Mouse (Mus musculus) left cerebral cortex, adult 2 months (tissue): ENCODE data around the gene Nup133. TPM values are rescaled to one million over a fixed set of nuclear protein-coding genes. Genes with fewer than 3 reads are reported as not detected.
"Not testable (repeated sequence)": the region's sequence is repeated elsewhere in the genome, so short reads cannot be mapped to it uniquely, and the experiment has no call there.

Experiments
- DNase-seq, 2 experiments: peaks; one replicate each; pipeline ENCODE4 v3.0.0; 2021 to 2022; ENCODE audit warnings: low spot score in 2 of 2, mixed read lengths in 1 of 2; ENCODE audit errors: extremely low spot score in 1 of 2
- H3K27ac ChIP-seq: fragments of 200-600 bp; 2 replicates; pipeline ENCODE4 v1.8.1; 2022
- H3K4me3 ChIP-seq: fragments of 200-600 bp; 2 replicates; pipeline ENCODE4 v1.8.1; 2022
- CTCF ChIP-seq: fragments of 200-600 bp; IDR thresholded peaks from 2 replicates; pipeline ENCODE4 v1.8.1; 2022; ENCODE audit warnings: antibody characterized with exemption, mild to moderate bottlenecking, moderate library complexity
- intact Hi-C: fragments of 180-260 bp; cut with DNase I; formaldehyde crosslinking; loops from one replicate; pipeline ENCODE4 v1.15.1; 2025
- total RNA-seq, 2 experiments: library from RNA; stranded (reverse); gene quantifications; 2 replicates each; pipeline ENCODE4 v1.2.3; 2021

The Nup133 gene
- total RNA-seq, 2 experiments from 2014 or later, result 22.6 to 25.6 TPM

GRCm38 (mm10) chr8:123978926-123979325 lies 29.9 kb upstream of the Nup133 start:
- TF ChIP-seq CTCF, result no peak
- no peak for DNase-seq
- Histone ChIP-seq H3K27ac (no peak overlapping the region), H3K4me3 (no peak overlapping the region)
- intact Hi-C loops, result no loop called here

GRCm38 (mm10) chr8:123978166-123978838 lies 29.2 kb upstream of the Nup133 start:
- no peak for DNase-seq
- intact Hi-C loops, result no loop called here
- Histone ChIP-seq H3K27ac (no peak overlapping the region), H3K4me3 (no peak overlapping the region)
- TF ChIP-seq CTCF, result no peak

GRCm38 (mm10) chr8:123977499-123977898 lies 28.4 kb upstream of the Nup133 start:
- intact Hi-C loops, result no loop called here
- Histone ChIP-seq H3K27ac (no peak overlapping the region), H3K4me3 (no peak overlapping the region)
- DNase-seq, result no peak
- no peak for TF ChIP-seq CTCF

GRCm38 (mm10) chr8:123973495-123973894 lies 24.4 kb upstream of the Nup133 start:
- no peak for DNase-seq
- intact Hi-C loops, result no loop called here
- no peak for TF ChIP-seq CTCF
- Histone ChIP-seq H3K4me3 (no peak overlapping the region), H3K27ac (no peak overlapping the region)

- H3K27ac ChIP-seq, result no peak overlapping the region
- peak; percentile 48 for TF ChIP-seq CTCF
- DNase-seq, result no peak
- no peak overlapping the region for H3K4me3 ChIP-seq
- intact Hi-C loops, result no loop called here
These were observed 17.8 kb upstream of the Nup133 start for GRCm38 (mm10) chr8:123966896-123967295.

GRCm38 (mm10) chr8:123961371-123961770 lies 12.3 kb upstream of the Nup133 start:
- H3K27ac ChIP-seq, result no peak overlapping the region
- H3K4me3 ChIP-seq, result no peak overlapping the region
- no peak for DNase-seq
- intact Hi-C loops, result no loop called here
- TF ChIP-seq CTCF, result no peak

- H3K27ac ChIP-seq, H3K4me3 ChIP-seq, intact Hi-C loops, DNase-seq: not testable (repeated sequence)
These were observed 11.5 kb upstream of the Nup133 start for GRCm38 (mm10) chr8:123960556-123960955.

- TF ChIP-seq CTCF, result no peak
- intact Hi-C loops, result no loop called here
- DNase-seq, result no peak
These were observed 11.0 kb upstream of the Nup133 start for GRCm38 (mm10) chr8:123960056-123960455.

GRCm38 (mm10) chr8:123959473-123959872 lies 10.4 kb upstream of the Nup133 start:
- H3K4me3 ChIP-seq, result no peak overlapping the region

More at GRCm38 (mm10) chr8:123960056-123960455, 11.0 kb upstream of the Nup133 start:
- H3K4me3 ChIP-seq, result no peak overlapping the region
- no peak overlapping the region for H3K27ac ChIP-seq

GRCm38 (mm10) chr8:123958130-123958529 lies 9.1 kb upstream of the Nup133 start:
- TF ChIP-seq CTCF, result no peak
- intact Hi-C loops, result no loop called here
- DNase-seq, result peak; percentile 15 to 43
- H3K4me3 ChIP-seq, result no peak overlapping the region
- no peak overlapping the region for H3K27ac ChIP-seq

More at GRCm38 (mm10) chr8:123959473-123959872, 10.4 kb upstream of the Nup133 start:
- intact Hi-C loops, result no loop called here
- TF ChIP-seq CTCF, result no peak
- no peak for DNase-seq
- no peak overlapping the region for H3K27ac ChIP-seq

GRCm38 (mm10) chr8:123954246-123954645 lies 5.2 kb upstream of the Nup133 start:
- TF ChIP-seq CTCF, result no peak

GRCm38 (mm10) chr8:123953686-123954085 lies 4.6 kb upstream of the Nup133 start:
- H3K27ac ChIP-seq, result no peak overlapping the region
- H3K4me3 ChIP-seq, result no peak overlapping the region
- no peak for DNase-seq
- intact Hi-C loops, result no loop called here
- TF ChIP-seq CTCF, result no peak

More at GRCm38 (mm10) chr8:123954246-123954645, 5.2 kb upstream of the Nup133 start:
- DNase-seq, result no peak
- no peak overlapping the region for H3K27ac ChIP-seq
- intact Hi-C loops, result no loop called here
- no peak overlapping the region for H3K4me3 ChIP-seq

GRCm38 (mm10) chr8:123950077-123950802 lies 1.2 kb upstream of the Nup133 start:
- intact Hi-C loops, result no loop called here

More at GRCm38 (mm10) chr8:123950077-123950802, 1.2 kb upstream of the Nup133 start:
- DNase-seq, result peak; percentile 45 to 54
- Histone ChIP-seq H3K27ac (no peak overlapping the region; the same call in 1 of the 2 replicates), H3K4me3 (peak overlapping the region; percentile 78)
- peak; percentile 77 for TF ChIP-seq CTCF
